Mouse (Mus musculus) stomach, embryonic 16.5 days (tissue): ENCODE results near the gene Parvb. TPM values are rescaled to one million over a fixed set of nuclear protein-coding genes. Genes with fewer than 3 reads are reported as not detected.
A peak's percentile ranks its signal among the peaks of the same experiment; 100 is the strongest.

Experiments used
- ATAC-seq: fragments of 200-750 bp; cut with Nextera tagmentation; 2 replicates; pipeline ENCODE4 v1.8.0; 2017; ENCODE audit warnings: moderate number of reproducible peaks, moderate TSS enrichment; ENCODE audit not compliant: insufficient read depth, low FRiP score
- H3K27ac ChIP-seq: fragments of 300-500 bp; sonication (generic); 2 replicates; pipeline ENCODE4 v1.5.1; 2014; ENCODE audit warnings: low read length
- H3K27me3 ChIP-seq: fragments of 300-500 bp; sonication (generic); 2 replicates; pipeline ENCODE4 v1.6.1; 2014; ENCODE audit warnings: low read length, control low read depth, mixed read lengths; ENCODE audit not compliant: control insufficient read depth, insufficient read depth
- H3K36me3 ChIP-seq: fragments of 300-500 bp; sonication (generic); 2 replicates; pipeline ENCODE4 v1.6.1; 2014; ENCODE audit warnings: low read length; ENCODE audit not compliant: control insufficient read depth, insufficient read depth
- H3K4me1 ChIP-seq: fragments of 300-500 bp; sonication (generic); 2 replicates; pipeline ENCODE4 v1.6.1; 2014; ENCODE audit warnings: low read length, control low read depth, mixed read lengths; ENCODE audit not compliant: control insufficient read depth, insufficient read depth
- H3K4me2 ChIP-seq: fragments of 300-500 bp; sonication (generic); 2 replicates; pipeline ENCODE4 v1.6.1; 2014; ENCODE audit warnings: low read depth, low read length, mixed read lengths
- H3K4me3 ChIP-seq: fragments of 300-500 bp; sonication (generic); replicated peaks from 2 replicates; pipeline ENCODE4 v1.5.1; 2014; ENCODE audit warnings: mild to moderate bottlenecking, low read length
- H3K9ac ChIP-seq: fragments of 300-500 bp; sonication (generic); 2 replicates; pipeline ENCODE4 v1.6.1; 2014; ENCODE audit warnings: low read length
- H3K9me3 ChIP-seq: fragments of 300-500 bp; sonication (generic); replicated peaks from 2 replicates; pipeline ENCODE4 v1.6.1; 2016; ENCODE audit warnings: low read length, control low read depth; ENCODE audit not compliant: control insufficient read depth
- WGBS: fragments of 180-500 bp; shearing (Covaris S2); extraction: QIAGEN DNeasy Blood & Tissue Kit; methylation state at CpG from one replicate; pipeline ENCODE4 v1.1.7; 2014; 5-methylcytosine and 5-hydroxymethylcytosine counted together
- polyA plus RNA-seq: library from polyadenylated mRNA; unstranded; fragments of >200 nt; fragmentation: Nextera tagmentation; extraction: Ambion mirVana; gene quantifications from 2 replicates; pipeline ENCODE4 v1.2.1, GENCODE M21; 2015

Gene Parvb
- polyA plus RNA-seq, 1 experiment from 2014 or later, result 3.2 TPM

GRCm38 (mm10) chr15:84329940-84330339 is 98.1 kb downstream of the Parvb start:
- Histone ChIP-seq H3K9ac (no peak overlapping the region), H3K27me3 (no peaks in the 10 kb centered on the region), H3K4me2 (no peak overlapping the region), H3K36me3 (no peaks in the 10 kb centered on the region), H3K4me3 (no peak overlapping the region), H3K27ac (no peak overlapping the region), H3K4me1 (peaks cover 3% of the 10 kb centered on the region; the same call in 1 of the 2 replicates), H3K9me3 (no peaks in the 10 kb centered on the region)
- 88% methylated on average over 8 of the region's 8 CpGs for WGBS
- ATAC-seq, result no peak

- Histone ChIP-seq H3K9me3 (no peaks in the 10 kb centered on the region), H3K4me1 (peaks cover under 1% of the 10 kb centered on the region; the same call in 1 of the 2 replicates), H3K4me3 (no peak overlapping the region), H3K4me2 (no peak overlapping the region), H3K27me3 (no peaks in the 10 kb centered on the region), H3K27ac (no peak overlapping the region), H3K9ac (no peak overlapping the region), H3K36me3 (no peaks in the 10 kb centered on the region)
- ATAC-seq, result no peak
- 71% methylated on average over 4 of the region's 4 CpGs for WGBS
Observed at GRCm38 (mm10) chr15:84331066-84331612, 99.3 kb downstream of the Parvb start.

- no peak overlapping the region for H3K4me3 ChIP-seq
- H3K9me3 ChIP-seq, result no peaks in the 10 kb centered on the region
Observed at GRCm38 (mm10) chr15:84336281-84336817, 104.5 kb downstream of the Parvb start.

GRCm38 (mm10) chr15:84337599-84337998 is 105.8 kb downstream of the Parvb start:
- Histone ChIP-seq H3K27ac (no peak overlapping the region), H3K27me3 (no peaks in the 10 kb centered on the region), H3K4me1 (no peaks in the 10 kb centered on the region), H3K9me3 (no peaks in the 10 kb centered on the region), H3K9ac (no peak overlapping the region), H3K4me3 (no peak overlapping the region), H3K36me3 (no peaks in the 10 kb centered on the region), H3K4me2 (no peak overlapping the region)
- WGBS, result 71% methylated on average over 5 of the region's 5 CpGs
- ATAC-seq, result no peak

More at GRCm38 (mm10) chr15:84336281-84336817, 104.5 kb downstream of the Parvb start:
- H3K27ac ChIP-seq, result no peak overlapping the region
- no peaks in the 10 kb centered on the region for H3K27me3 ChIP-seq
- WGBS, result 61% methylated on average over 12 of the region's 12 CpGs
- ATAC-seq, result no peak
- no peaks in the 10 kb centered on the region for H3K4me1 ChIP-seq
- no peak overlapping the region for H3K4me2 ChIP-seq
- no peak overlapping the region for H3K9ac ChIP-seq
- no peaks in the 10 kb centered on the region for H3K36me3 ChIP-seq

GRCm38 (mm10) chr15:84340926-84341325 is 109.1 kb downstream of the Parvb start:
- Histone ChIP-seq H3K4me1 (no peaks in the 10 kb centered on the region), H3K27ac (no peak overlapping the region), H3K4me2 (no peak overlapping the region), H3K4me3 (no peak overlapping the region), H3K27me3 (no peaks in the 10 kb centered on the region), H3K9me3 (no peaks in the 10 kb centered on the region), H3K36me3 (no peaks in the 10 kb centered on the region), H3K9ac (no peak overlapping the region)
- ATAC-seq, result no peak
- WGBS, result 48% methylated on average over 2 of the region's 2 CpGs

GRCm38 (mm10) chr15:84348769-84349168 is 116.9 kb downstream of the Parvb start:
- H3K27me3 ChIP-seq, result no peaks in the 10 kb centered on the region
- no peak overlapping the region for H3K4me2 ChIP-seq
- no peaks in the 10 kb centered on the region for H3K4me1 ChIP-seq
- WGBS, result 93% methylated on average over 4 of the region's 4 CpGs
- H3K9ac ChIP-seq, result no peak overlapping the region
- H3K36me3 ChIP-seq, result no peaks in the 10 kb centered on the region
- H3K9me3 ChIP-seq, result no peaks in the 10 kb centered on the region
- no peak overlapping the region for H3K4me3 ChIP-seq
- no peak for ATAC-seq
- no peak overlapping the region for H3K27ac ChIP-seq

- Histone ChIP-seq H3K27me3 (no peaks in the 10 kb centered on the region), H3K9ac (no peak overlapping the region), H3K4me1 (no peaks in the 10 kb centered on the region), H3K9me3 (no peaks in the 10 kb centered on the region), H3K4me2 (no peak overlapping the region), H3K36me3 (no peaks in the 10 kb centered on the region), H3K27ac (no peak overlapping the region), H3K4me3 (no peak overlapping the region)
- WGBS, result 33% methylated on average over 14 of the region's 14 CpGs
- ATAC-seq, result 0 out of 2 replicates have a peak, but pooled peaks have one; percentile 10
Observed at GRCm38 (mm10) chr15:84349915-84350738, 118.3 kb downstream of the Parvb start.

- Histone ChIP-seq H3K4me3 (no peak overlapping the region), H3K27ac (no peak overlapping the region), H3K4me2 (no peak overlapping the region), H3K4me1 (no peaks in the 10 kb centered on the region), H3K27me3 (no peaks in the 10 kb centered on the region), H3K9ac (no peak overlapping the region), H3K9me3 (no peaks in the 10 kb centered on the region), H3K36me3 (no peaks in the 10 kb centered on the region)
- ATAC-seq, result no peak
- WGBS, result 86% methylated on average over 7 of the region's 7 CpGs
Observed at GRCm38 (mm10) chr15:84351342-84351741, 119.5 kb downstream of the Parvb start.
